Mouse (Mus musculus): ENCODE data around the gene Gmeb1. TPM values are rescaled to one million over a fixed set of nuclear protein-coding genes. Genes with fewer than 3 reads are reported as not detected.
A peak's percentile ranks its signal among the peaks of the same experiment; 100 is the strongest.

Gmeb1 gene
- polyA plus RNA-seq, 1 experiment from 2014 or later = 41.4 TPM

GRCm38 (mm10) chr4:132263313-132263712 is 1.9 kb upstream of the Gmeb1 start:
- Histone ChIP-seq H3K36me3 (ENCODE audit: control insufficient read depth, insufficient read depth, low read length) (no peaks in the 10 kb centered on the region), H3K9me3 (ENCODE audit: control insufficient read depth, low read length) (no peaks in the 10 kb centered on the region), H3K4me3 (ENCODE audit: low read depth, low read length) (no peak overlapping the region), H3K27ac (ENCODE audit: low read depth, low read length) (no peak overlapping the region), H3K27me3 (ENCODE audit: control insufficient read depth, insufficient read depth, low read length) (no peaks in the 10 kb centered on the region), H3K4me1 (replicated peaks; ENCODE audit: control insufficient read depth, insufficient read depth, low read length) (peaks cover 4% of the 10 kb centered on the region; the same call in 1 of the 2 replicates), H3K9ac (ENCODE audit: low read depth, low read length) (no peak overlapping the region), H3K4me2 (replicated peaks; ENCODE audit: low read depth, low read length) (no peak overlapping the region)
- 98% methylated on average over 7 of the region's 7 CpGs for WGBS
- DNase-seq (ENCODE audit: low spot score) (no peak), ATAC-seq (ENCODE audit: low FRiP score) (no peak)

- no peak overlapping the region for H3K27ac ChIP-seq (ENCODE audit: low read depth, low read length)
- WGBS = 79% methylated on average over 5 of the region's 5 CpGs
- no peak for ATAC-seq (ENCODE audit: low FRiP score)
- no peak overlapping the region; the same call in 1 of the 2 replicates for H3K9ac ChIP-seq (ENCODE audit: low read depth, low read length)
- no peak for DNase-seq (ENCODE audit: low spot score)
- no peak overlapping the region for H3K4me3 ChIP-seq (ENCODE audit: low read depth, low read length)
- no peak overlapping the region for H3K4me2 ChIP-seq (replicated peaks; ENCODE audit: low read depth, low read length)
- H3K9me3 ChIP-seq (ENCODE audit: control insufficient read depth, low read length) = no peaks in the 10 kb centered on the region
- peaks cover 4% of the 10 kb centered on the region; the same call in 1 of the 2 replicates for H3K4me1 ChIP-seq (replicated peaks; ENCODE audit: control insufficient read depth, insufficient read depth, low read length)
- H3K27me3 ChIP-seq (ENCODE audit: control insufficient read depth, insufficient read depth, low read length) = no peaks in the 10 kb centered on the region
- no peaks in the 10 kb centered on the region for H3K36me3 ChIP-seq (ENCODE audit: control insufficient read depth, insufficient read depth, low read length)
Measured at GRCm38 (mm10) chr4:132262358-132262616, 885 bp upstream of the Gmeb1 start.

GRCm38 (mm10) chr4:132260404-132261379 is 710 bp downstream of the Gmeb1 start:
- ATAC-seq (ENCODE audit: low FRiP score) (peak; percentile 63), DNase-seq (ENCODE audit: low spot score) (peak; percentile 79)
- H3K4me1 ChIP-seq (replicated peaks; ENCODE audit: control insufficient read depth, insufficient read depth, low read length) = peaks cover 4% of the 10 kb centered on the region; the same call in 1 of the 2 replicates
- H3K27me3 ChIP-seq (ENCODE audit: control insufficient read depth, insufficient read depth, low read length) = no peaks in the 10 kb centered on the region
- no peaks in the 10 kb centered on the region for H3K36me3 ChIP-seq (ENCODE audit: control insufficient read depth, insufficient read depth, low read length)
- WGBS = 8% methylated on average over 13 of the region's 64 CpGs
- peak overlapping the region; percentile 75 for H3K4me2 ChIP-seq (replicated peaks; ENCODE audit: low read depth, low read length)
- H3K9ac ChIP-seq (ENCODE audit: low read depth, low read length) = peak overlapping the region; percentile 97
- no peaks in the 10 kb centered on the region for H3K9me3 ChIP-seq (ENCODE audit: control insufficient read depth, low read length)
- H3K4me3 ChIP-seq (ENCODE audit: low read depth, low read length) = peak overlapping the region; percentile 89
- peak overlapping the region; percentile 93 for H3K27ac ChIP-seq (ENCODE audit: low read depth, low read length)

DNA sequence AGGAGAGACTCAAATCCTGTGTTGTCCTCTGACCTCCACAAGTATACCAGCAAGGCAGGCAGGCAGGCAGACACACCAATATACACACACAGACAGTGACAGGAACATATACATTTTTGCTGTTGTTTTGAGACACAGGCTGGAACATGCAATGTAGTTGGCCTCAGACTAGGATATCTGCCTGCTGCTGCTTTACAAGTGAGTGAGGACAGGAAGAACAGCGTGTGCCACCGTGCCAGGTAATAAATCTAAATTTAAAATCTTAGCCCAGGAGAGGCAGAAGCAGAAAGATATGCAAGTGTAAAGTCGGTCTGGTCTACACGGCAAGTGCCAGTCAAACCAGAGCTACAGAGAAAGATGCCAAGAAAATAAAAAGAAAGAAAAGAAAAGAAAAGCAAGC is 2.2 kb downstream of the Gmeb1 start:
- ATAC-seq (ENCODE audit: low FRiP score) (no peak), DNase-seq (ENCODE audit: low spot score) (no peak)
- Histone ChIP-seq H3K36me3 (ENCODE audit: control insufficient read depth, insufficient read depth, low read length) (no peaks in the 10 kb centered on the region), H3K4me3 (ENCODE audit: low read depth, low read length) (no peak overlapping the region), H3K27ac (ENCODE audit: low read depth, low read length) (no peak overlapping the region), H3K9ac (ENCODE audit: low read depth, low read length) (no peak overlapping the region), H3K27me3 (ENCODE audit: control insufficient read depth, insufficient read depth, low read length) (no peaks in the 10 kb centered on the region), H3K4me1 (replicated peaks; ENCODE audit: control insufficient read depth, insufficient read depth, low read length) (peaks cover 4% of the 10 kb centered on the region; the same call in 1 of the 2 replicates), H3K4me2 (replicated peaks; ENCODE audit: low read depth, low read length) (no peak overlapping the region), H3K9me3 (ENCODE audit: control insufficient read depth, low read length) (no peaks in the 10 kb centered on the region)
- WGBS = 90% methylated on average over 4 of the region's 4 CpGs

GRCm38 (mm10) chr4:132256384-132256783 is 5.0 kb downstream of the Gmeb1 start:
- Histone ChIP-seq H3K4me1 (replicated peaks; ENCODE audit: control insufficient read depth, insufficient read depth, low read length) (peaks cover 4% of the 10 kb centered on the region; the same call in 1 of the 2 replicates), H3K9me3 (ENCODE audit: control insufficient read depth, low read length) (no peaks in the 10 kb centered on the region), H3K27ac (ENCODE audit: low read depth, low read length) (no peak overlapping the region), H3K4me2 (replicated peaks; ENCODE audit: low read depth, low read length) (no peak overlapping the region), H3K9ac (ENCODE audit: low read depth, low read length) (no peak overlapping the region), H3K27me3 (ENCODE audit: control insufficient read depth, insufficient read depth, low read length) (no peaks in the 10 kb centered on the region), H3K4me3 (ENCODE audit: low read depth, low read length) (no peak overlapping the region), H3K36me3 (ENCODE audit: control insufficient read depth, insufficient read depth, low read length) (no peaks in the 10 kb centered on the region)
- WGBS = 92% methylated on average over 3 of the region's 3 CpGs
- DNase-seq (ENCODE audit: low spot score) (no peak), ATAC-seq (ENCODE audit: low FRiP score) (no peak)

DNA sequence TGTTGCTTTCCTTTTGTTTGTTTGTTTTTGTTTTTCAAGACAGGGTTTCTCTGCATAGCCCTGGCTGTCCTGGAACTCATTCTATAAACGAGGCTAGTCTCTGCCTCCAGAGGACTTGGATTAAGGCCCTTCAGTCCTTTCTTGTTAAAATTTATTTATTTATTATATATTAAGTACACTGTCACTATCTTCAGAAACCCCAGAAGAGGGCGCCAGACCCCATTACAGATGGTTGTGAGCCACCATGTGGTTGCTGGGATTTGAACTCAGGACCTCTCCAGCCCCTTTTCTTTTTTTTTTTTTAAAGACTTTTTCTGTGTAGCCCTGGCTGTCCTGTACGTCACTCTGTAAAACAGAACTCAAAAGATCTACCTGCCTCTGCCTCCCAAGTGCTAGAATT is 6.4 kb downstream of the Gmeb1 start:
- no peak for ATAC-seq (ENCODE audit: low FRiP score)
- peaks cover 4% of the 10 kb centered on the region; the same call in 1 of the 2 replicates for H3K4me1 ChIP-seq (replicated peaks; ENCODE audit: control insufficient read depth, insufficient read depth, low read length)
- WGBS = 80% methylated on average over 3 of the region's 3 CpGs
- H3K4me2 ChIP-seq (replicated peaks; ENCODE audit: low read depth, low read length) = no peak overlapping the region
- no peak overlapping the region for H3K4me3 ChIP-seq (ENCODE audit: low read depth, low read length)
- H3K27ac ChIP-seq (ENCODE audit: low read depth, low read length) = no peak overlapping the region
- no peak for DNase-seq (ENCODE audit: low spot score)
- no peaks in the 10 kb centered on the region for H3K9me3 ChIP-seq (ENCODE audit: control insufficient read depth, low read length)
- H3K36me3 ChIP-seq (ENCODE audit: control insufficient read depth, insufficient read depth, low read length) = no peaks in the 10 kb centered on the region
- no peaks in the 10 kb centered on the region for H3K27me3 ChIP-seq (ENCODE audit: control insufficient read depth, insufficient read depth, low read length)
- H3K9ac ChIP-seq (ENCODE audit: low read depth, low read length) = no peak overlapping the region

- no peak overlapping the region for H3K4me2 ChIP-seq (replicated peaks; ENCODE audit: low read depth, low read length)
- H3K9ac ChIP-seq (ENCODE audit: low read depth, low read length) = no peak overlapping the region
- H3K27ac ChIP-seq (ENCODE audit: low read depth, low read length) = no peak overlapping the region
- no peaks in the 10 kb centered on the region for H3K9me3 ChIP-seq (ENCODE audit: control insufficient read depth, low read length)
- no peak overlapping the region for H3K4me3 ChIP-seq (ENCODE audit: low read depth, low read length)
- no peak for DNase-seq (ENCODE audit: low spot score)
- 86% methylated on average over 2 of the region's 2 CpGs for WGBS
- 0 out of 2 replicates have a peak, but pooled peaks cover 1% of the 10 kb centered on the region for H3K36me3 ChIP-seq (ENCODE audit: control insufficient read depth, insufficient read depth, low read length)
- H3K4me1 ChIP-seq (replicated peaks; ENCODE audit: control insufficient read depth, insufficient read depth, low read length) = no peaks in the 10 kb centered on the region
- no peaks in the 10 kb centered on the region for H3K27me3 ChIP-seq (ENCODE audit: control insufficient read depth, insufficient read depth, low read length)
- no peak for ATAC-seq (ENCODE audit: low FRiP score)
Measured at GRCm38 (mm10) chr4:132253622-132254021, 7.8 kb downstream of the Gmeb1 start.

- WGBS = 88% methylated on average over 8 of the region's 8 CpGs
- Histone ChIP-seq H3K27me3 (ENCODE audit: control insufficient read depth, insufficient read depth, low read length) (no peaks in the 10 kb centered on the region), H3K9ac (ENCODE audit: low read depth, low read length) (no peak overlapping the region), H3K36me3 (ENCODE audit: control insufficient read depth, insufficient read depth, low read length) (0 out of 2 replicates have a peak, but pooled peaks cover 2% of the 10 kb centered on the region), H3K4me2 (replicated peaks; ENCODE audit: low read depth, low read length) (no peak overlapping the region), H3K4me1 (replicated peaks; ENCODE audit: control insufficient read depth, insufficient read depth, low read length) (no peaks in the 10 kb centered on the region), H3K9me3 (ENCODE audit: control insufficient read depth, low read length) (no peaks in the 10 kb centered on the region), H3K27ac (ENCODE audit: low read depth, low read length) (no peak overlapping the region), H3K4me3 (ENCODE audit: low read depth, low read length) (no peak overlapping the region)
- ATAC-seq (ENCODE audit: low FRiP score) (no peak), DNase-seq (ENCODE audit: low spot score) (no peak)
Measured at GRCm38 (mm10) chr4:132253128-132253527, 8.3 kb downstream of the Gmeb1 start.

GRCm38 (mm10) chr4:132251596-132251995 is 9.8 kb downstream of the Gmeb1 start:
- H3K27me3 ChIP-seq (ENCODE audit: control insufficient read depth, insufficient read depth, low read length) = no peaks in the 10 kb centered on the region
- H3K9me3 ChIP-seq (ENCODE audit: control insufficient read depth, low read length) = no peaks in the 10 kb centered on the region
- H3K4me3 ChIP-seq (ENCODE audit: low read depth, low read length) = no peak overlapping the region
- H3K9ac ChIP-seq (ENCODE audit: low read depth, low read length) = no peak overlapping the region
- DNase-seq (ENCODE audit: low spot score) = no peak
- no peaks in the 10 kb centered on the region for H3K4me1 ChIP-seq (replicated peaks; ENCODE audit: control insufficient read depth, insufficient read depth, low read length)
- H3K4me2 ChIP-seq (replicated peaks; ENCODE audit: low read depth, low read length) = no peak overlapping the region
- H3K36me3 ChIP-seq (ENCODE audit: control insufficient read depth, insufficient read depth, low read length) = 0 out of 2 replicates have a peak, but pooled peaks cover 2% of the 10 kb centered on the region
- WGBS = 95% methylated on average over 9 of the region's 9 CpGs
- H3K27ac ChIP-seq (ENCODE audit: low read depth, low read length) = no peak overlapping the region
- ATAC-seq (ENCODE audit: low FRiP score) = no peak
